Mouse (Mus musculus): ENCODE measurements around the gene Stra6. TPM values are rescaled to one million over a fixed set of nuclear protein-coding genes. Genes with fewer than 3 reads are reported as not detected.

The Stra6 gene
- polyA plus RNA-seq, 1 experiment, result 1.9 TPM

GRCm38 (mm10) chr9:58112866-58113278 lies 49.3 kb downstream of the Stra6 start:
- Histone ChIP-seq H3K27ac (ENCODE audit: insufficient read depth, low read length) (no peak overlapping the region), H3K4me3 (ENCODE audit: extremely low read depth, insufficient read depth, insufficient read length) (no peak overlapping the region), H3K36me3 (ENCODE audit: control insufficient read depth, insufficient read depth, low read length) (no peaks in the 10 kb centered on the region), H3K4me1 (ENCODE audit: control insufficient read depth, insufficient read depth, insufficient read length) (no peaks in the 10 kb centered on the region), H3K27me3 (ENCODE audit: control insufficient read depth, insufficient read depth, low read length) (peaks cover 5% of the 10 kb centered on the region; the same call in 1 of the 2 replicates)
- whole genome bisulfite sequencing, result 34% methylated on average over 6 of the region's 6 CpGs
- no peak for DNase-seq (ENCODE audit: low read depth in 1 of 2, low spot score in 2 of 2)
- TF ChIP-seq POLR2A (IDR thresholded peaks at IDR 0.05; ENCODE audit: low read depth, low read length) (no peak), CTCF (IDR thresholded peaks at IDR 0.05; ENCODE audit: extremely low read depth, insufficient read depth, insufficient read length, insufficient replicate concordance) (no peak)

- Histone ChIP-seq H3K4me1 (ENCODE audit: control insufficient read depth, insufficient read depth, insufficient read length) (no peaks in the 10 kb centered on the region), H3K27ac (ENCODE audit: insufficient read depth, low read length) (no peak overlapping the region), H3K4me3 (ENCODE audit: extremely low read depth, insufficient read depth, insufficient read length) (no peak overlapping the region), H3K36me3 (ENCODE audit: control insufficient read depth, insufficient read depth, low read length) (no peaks in the 10 kb centered on the region), H3K27me3 (ENCODE audit: control insufficient read depth, insufficient read depth, low read length) (peaks cover 5% of the 10 kb centered on the region; the same call in 1 of the 2 replicates)
- DNase-seq (ENCODE audit: low read depth in 1 of 2, low spot score in 2 of 2), result no peak
- 12% methylated on average over 22 of the region's 22 CpGs for WGBS
- no peak for TF ChIP-seq POLR2A (IDR thresholded peaks at IDR 0.05; ENCODE audit: low read depth, low read length)
- no peak for TF ChIP-seq CTCF (IDR thresholded peaks at IDR 0.05; ENCODE audit: extremely low read depth, insufficient read depth, insufficient read length, insufficient replicate concordance)
Observed at GRCm38 (mm10) chr9:58113279-58113884, 49.8 kb downstream of the Stra6 start.

GRCm38 (mm10) chr9:58114019-58114418 lies 50.4 kb downstream of the Stra6 start:
- no peak overlapping the region for H3K27ac ChIP-seq (ENCODE audit: insufficient read depth, low read length)
- TF ChIP-seq CTCF (IDR thresholded peaks at IDR 0.05; ENCODE audit: extremely low read depth, insufficient read depth, insufficient read length, insufficient replicate concordance) (no peak), POLR2A (IDR thresholded peaks at IDR 0.05; ENCODE audit: low read depth, low read length) (no peak)
- H3K4me3 ChIP-seq (ENCODE audit: extremely low read depth, insufficient read depth, insufficient read length), result no peak overlapping the region
- H3K4me1 ChIP-seq (ENCODE audit: control insufficient read depth, insufficient read depth, insufficient read length), result no peaks in the 10 kb centered on the region
- peaks cover 5% of the 10 kb centered on the region; the same call in 1 of the 2 replicates for H3K27me3 ChIP-seq (ENCODE audit: control insufficient read depth, insufficient read depth, low read length)
- H3K36me3 ChIP-seq (ENCODE audit: control insufficient read depth, insufficient read depth, low read length), result no peaks in the 10 kb centered on the region
- DNase-seq (ENCODE audit: low read depth in 1 of 2, low spot score in 2 of 2), result no peak
- 6% methylated on average over 9 of the region's 9 CpGs for WGBS

GRCm38 (mm10) chr9:58115297-58115925 lies 51.8 kb downstream of the Stra6 start:
- no peak overlapping the region for H3K27ac ChIP-seq (ENCODE audit: insufficient read depth, low read length)
- peaks cover 5% of the 10 kb centered on the region; the same call in 1 of the 2 replicates for H3K27me3 ChIP-seq (ENCODE audit: control insufficient read depth, insufficient read depth, low read length)
- TF ChIP-seq CTCF (IDR thresholded peaks at IDR 0.05; ENCODE audit: extremely low read depth, insufficient read depth, insufficient read length, insufficient replicate concordance) (no peak), POLR2A (IDR thresholded peaks at IDR 0.05; ENCODE audit: low read depth, low read length) (no peak)
- no peak overlapping the region for H3K4me3 ChIP-seq (ENCODE audit: extremely low read depth, insufficient read depth, insufficient read length)
- no peaks in the 10 kb centered on the region for H3K4me1 ChIP-seq (ENCODE audit: control insufficient read depth, insufficient read depth, insufficient read length)
- WGBS, result 72% methylated on average over 7 of the region's 7 CpGs
- H3K36me3 ChIP-seq (ENCODE audit: control insufficient read depth, insufficient read depth, low read length), result no peaks in the 10 kb centered on the region
- no peak for DNase-seq (ENCODE audit: low read depth in 1 of 2, low spot score in 2 of 2)

- TF ChIP-seq CTCF (IDR thresholded peaks at IDR 0.05; ENCODE audit: extremely low read depth, insufficient read depth, insufficient read length, insufficient replicate concordance) (no peak), POLR2A (IDR thresholded peaks at IDR 0.05; ENCODE audit: low read depth, low read length) (no peak)
- no peak for DNase-seq (ENCODE audit: low read depth in 1 of 2, low spot score in 2 of 2)
- Histone ChIP-seq H3K27me3 (ENCODE audit: control insufficient read depth, insufficient read depth, low read length) (peaks cover 5% of the 10 kb centered on the region; the same call in 1 of the 2 replicates), H3K36me3 (ENCODE audit: control insufficient read depth, insufficient read depth, low read length) (no peaks in the 10 kb centered on the region), H3K27ac (ENCODE audit: insufficient read depth, low read length) (no peak overlapping the region), H3K4me3 (ENCODE audit: extremely low read depth, insufficient read depth, insufficient read length) (no peak overlapping the region), H3K4me1 (ENCODE audit: control insufficient read depth, insufficient read depth, insufficient read length) (no peaks in the 10 kb centered on the region)
- 61% methylated on average over 7 of the region's 7 CpGs for WGBS
Observed at GRCm38 (mm10) chr9:58116024-58116651, 52.5 kb downstream of the Stra6 start.

GRCm38 (mm10) chr9:58118671-58119070 lies 55.1 kb downstream of the Stra6 start, which contains the start of gene Ccdc33:
TSS of gene Ccdc33 (minus strand) at chr9:58118823.
- no peak within 1 kb of the TSS for H3K27ac ChIP-seq (ENCODE audit: insufficient read depth, low read length)
- 0 out of 2 replicates have a peak, but pooled peaks cover under 1% of the 10 kb centered on the region for H3K27me3 ChIP-seq (ENCODE audit: control insufficient read depth, insufficient read depth, low read length)
- 72% methylated on average over 2 of the region's 2 CpGs for WGBS
- no peak within 1 kb of the TSS for H3K4me3 ChIP-seq (ENCODE audit: extremely low read depth, insufficient read depth, insufficient read length)
- no peaks in the 10 kb centered on the region for H3K4me1 ChIP-seq (ENCODE audit: control insufficient read depth, insufficient read depth, insufficient read length)
- H3K36me3 ChIP-seq (ENCODE audit: control insufficient read depth, insufficient read depth, low read length), result no peaks in the 10 kb centered on the region
- DNase-seq (ENCODE audit: low read depth in 1 of 2, low spot score in 2 of 2), result no peak
- no peak for TF ChIP-seq POLR2A (IDR thresholded peaks at IDR 0.05; ENCODE audit: low read depth, low read length)
- no peak for TF ChIP-seq CTCF (IDR thresholded peaks at IDR 0.05; ENCODE audit: extremely low read depth, insufficient read depth, insufficient read length, insufficient replicate concordance)

Measured in spleen, adult 2 months (tissue).